Mouse (Mus musculus): ENCODE measurements around the gene Heatr4. TPM values are rescaled to one million over a fixed set of nuclear protein-coding genes. Genes with fewer than 3 reads are reported as not detected.

Heatr4 gene
- polyA plus RNA-seq, 1 experiment from 2014 or later: not detected

Other genes starting within 250 kb of the Heatr4 start
- gene Papln, start 221.2 kb downstream of the Heatr4 start, polyA plus RNA-seq (2015; fragmentation: Nextera tagmentation; extraction: Ambion mirVana): 0.23 and 0.43 TPM in 2 replicates
- gene Numb, start 62.9 kb downstream of the Heatr4 start, polyA plus RNA-seq (2015; fragmentation: Nextera tagmentation; extraction: Ambion mirVana): 14.9 and 17.4 TPM in 2 replicates
- 11.7 and 11.9 TPM in 2 replicates for gene Riox1, start 34.2 kb downstream of the Heatr4 start, polyA plus RNA-seq (2015; fragmentation: Nextera tagmentation; extraction: Ambion mirVana)
- gene Acot2, start 3.0 kb upstream of the Heatr4 start, polyA plus RNA-seq (2015; fragmentation: Nextera tagmentation; extraction: Ambion mirVana): 13.3 and 16.6 TPM in 2 replicates
- gene Acot1, start 24.6 kb upstream of the Heatr4 start, polyA plus RNA-seq (2015; fragmentation: Nextera tagmentation; extraction: Ambion mirVana): 71.2 and 78.4 TPM in 2 replicates
- gene Acot4, start 53.5 kb upstream of the Heatr4 start, polyA plus RNA-seq (2015; fragmentation: Nextera tagmentation; extraction: Ambion mirVana): 0.55 and 1.2 TPM in 2 replicates
- not detected in 2 replicates for gene Gm49366, start 54.1 kb upstream of the Heatr4 start, polyA plus RNA-seq (2015; fragmentation: Nextera tagmentation; extraction: Ambion mirVana)
- gene Acot3, start 67.3 kb upstream of the Heatr4 start, polyA plus RNA-seq (2015; fragmentation: Nextera tagmentation; extraction: Ambion mirVana): 0.80 and 1.1 TPM in 2 replicates
- gene Acot5, start 84.5 kb upstream of the Heatr4 start, polyA plus RNA-seq (2015; fragmentation: Nextera tagmentation; extraction: Ambion mirVana): 0.88 and 1.00 TPM in 2 replicates
- 1.4 and 1.6 TPM in 2 replicates for gene Acot6, start 115.8 kb upstream of the Heatr4 start, polyA plus RNA-seq (2015; fragmentation: Nextera tagmentation; extraction: Ambion mirVana)
- gene Dnal1, start 129.5 kb upstream of the Heatr4 start, polyA plus RNA-seq (2015; fragmentation: Nextera tagmentation; extraction: Ambion mirVana): 6.7 and 7.0 TPM in 2 replicates
- 3.2 and 3.8 TPM in 2 replicates for gene Pnma1, start 163.6 kb upstream of the Heatr4 start, polyA plus RNA-seq (2015; fragmentation: Nextera tagmentation; extraction: Ambion mirVana)
- 4.0 and 5.4 TPM in 2 replicates for gene Elmsan1, start 234.0 kb upstream of the Heatr4 start, polyA plus RNA-seq (2015; fragmentation: Nextera tagmentation; extraction: Ambion mirVana)